Comparison of ENCODE assay signal across 19 mouse cellular contexts in the genomic region with DNA sequence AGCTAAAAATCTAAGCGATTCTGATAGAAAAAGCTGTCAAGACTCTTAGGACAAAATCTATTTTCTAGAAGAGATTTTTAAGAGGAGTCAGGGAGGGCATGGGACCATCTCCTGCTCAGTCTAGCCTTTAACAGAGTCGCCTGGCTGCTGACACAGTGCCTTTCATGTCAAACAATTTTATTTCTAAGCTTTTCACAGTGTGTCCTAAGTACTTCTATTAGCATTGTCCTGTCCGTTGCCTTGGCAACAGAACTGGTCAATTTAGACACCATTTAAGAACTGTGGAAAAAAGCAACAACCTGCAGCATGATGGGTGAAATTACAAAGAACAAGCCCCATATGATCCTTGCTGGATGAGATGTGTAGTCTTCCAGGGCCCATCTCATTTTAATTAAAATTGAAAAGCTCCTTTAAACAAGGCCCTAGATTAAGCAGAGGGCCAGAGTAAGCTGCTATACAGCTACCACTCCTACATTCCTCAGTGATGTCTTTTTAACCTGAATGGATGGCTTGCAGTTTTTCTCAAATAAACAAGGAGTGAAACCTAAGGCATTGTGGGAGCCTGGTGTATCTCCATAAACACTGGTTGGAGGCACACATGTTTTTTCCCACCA.
DNase-seq lines count a peak whose midpoint lies in the region; ATAC-seq lines count a peak whose summit lies in the region.
"Had no signal": no experiment of that assay in that cellular context is flagged by ENCODE, and none has a peak within 500 bp of the region (broad histone marks: within the 10 kb centered on the region; RNA-seq: fewer than 3 reads in every experiment).

No protein-coding gene starts in this region.

- no peaks in the 10 kb centered on the region for H3K36me3 ChIP-seq in embryonic facial prominence, embryonic 11.5 days (replicated peaks; ENCODE audit: control insufficient read depth, insufficient read depth, low read depth, low read length)
- no peaks in the 10 kb centered on the region for H3K36me3 ChIP-seq in hindbrain, embryonic 12.5 days
- H3K36me3 ChIP-seq in midbrain, embryonic 14.5 days (ENCODE audit: control insufficient read depth, insufficient read depth, low read length), result no peaks in the 10 kb centered on the region
- no peaks in the 10 kb centered on the region for H3K36me3 ChIP-seq in liver, embryonic 11.5 days (ENCODE audit: control insufficient read depth, insufficient read depth, low read length)
- H3K36me3 ChIP-seq: embryonic facial prominence, embryonic 12.5 days had no signal

- H3K9me3 ChIP-seq in embryonic facial prominence, embryonic 11.5 days (replicated peaks; ENCODE audit: control insufficient read depth, low read length), result no peaks in the 10 kb centered on the region
- H3K9me3 ChIP-seq in hindbrain, embryonic 12.5 days (replicated peaks), result no peaks in the 10 kb centered on the region
- H3K9me3 ChIP-seq in midbrain, embryonic 14.5 days (ENCODE audit: control insufficient read depth, low read length), result no peaks in the 10 kb centered on the region
- H3K9me3 ChIP-seq in liver, embryonic 11.5 days (ENCODE audit: control insufficient read depth, low read length), result no peaks in the 10 kb centered on the region
- H3K9me3 ChIP-seq: embryonic facial prominence, embryonic 12.5 days had no signal

- 56% methylated on average over 3 of the region's 3 CpGs for WGBS in embryonic facial prominence, embryonic 11.5 days
- 34% methylated on average over 3 of the region's 3 CpGs for WGBS in hindbrain, embryonic 12.5 days
- 4% methylated on average over 3 of the region's 3 CpGs for WGBS in midbrain, embryonic 14.5 days
- 65% methylated on average over 3 of the region's 3 CpGs for WGBS in liver, embryonic 11.5 days

- peak; percentile 32 for DNase-seq in embryonic facial prominence, embryonic 11.5 days (ENCODE audit: low spot score)
- DNase-seq in midbrain, embryonic 14.5 days, result peak; percentile 81
- DNase-seq in retina, postnatal 1 day, result peak; percentile 7
- no peak for DNase-seq in spleen, postnatal 14 days (ENCODE audit: low spot score in 2 of 2)
- DNase-seq in liver, embryonic 11.5 days (ENCODE audit: low spot score), result no peak
- DNase-seq in lung, adult 18-20 months, result no peak
- DNase-seq: cerebellum, adult 11-12 months; heart, adult 18-20 months; heart, postnatal 14 days; kidney, adult 18-20 months; liver; lung, postnatal 10 days; thymus, adult 2 months had no signal

- no peaks in the 10 kb centered on the region for H3K27me3 ChIP-seq in embryonic facial prominence, embryonic 11.5 days (ENCODE audit: control insufficient read depth, insufficient read depth, low read length)
- no peaks in the 10 kb centered on the region for H3K27me3 ChIP-seq in hindbrain, embryonic 12.5 days
- H3K27me3 ChIP-seq in midbrain, embryonic 14.5 days (ENCODE audit: control insufficient read depth, insufficient read depth, low read length), result no peaks in the 10 kb centered on the region
- no peaks in the 10 kb centered on the region for H3K27me3 ChIP-seq in liver, embryonic 11.5 days (replicated peaks; ENCODE audit: control insufficient read depth, insufficient read depth, low read length)
- H3K27me3 ChIP-seq: CH12.LX; embryonic facial prominence, embryonic 12.5 days; Patski had no signal

- H3K4me2 ChIP-seq in embryonic facial prominence, embryonic 11.5 days (ENCODE audit: low read depth, low read length), result no peak overlapping the region
- no peak overlapping the region for H3K4me2 ChIP-seq in hindbrain, embryonic 12.5 days (replicated peaks)
- H3K4me2 ChIP-seq in midbrain, embryonic 14.5 days (ENCODE audit: low read length), result no peak overlapping the region
- no peak overlapping the region for H3K4me2 ChIP-seq in liver, embryonic 11.5 days
- H3K4me2 ChIP-seq: embryonic facial prominence, embryonic 12.5 days had no signal

- peak; percentile 70; the same call in 1 of the 2 replicates for ATAC-seq in embryonic facial prominence, embryonic 11.5 days (replicated peaks; ENCODE audit: insufficient number of reproducible peaks, low FRiP score, low TSS enrichment, low read depth)
- peak; percentile 70 for ATAC-seq in hindbrain, embryonic 12.5 days (ENCODE audit: low FRiP score)
- ATAC-seq in midbrain, embryonic 14.5 days (ENCODE audit: low FRiP score, low TSS enrichment), result peak; percentile 73; the same call in 1 of the 2 replicates
- ATAC-seq in liver, embryonic 11.5 days (replicated peaks; ENCODE audit: low FRiP score), result no peak
- no peak for ATAC-seq in inflammation-experienced regulatory T-cells, adult 6 months
- ATAC-seq: Patski had no signal

- no peak overlapping the region for H3K9ac ChIP-seq in embryonic facial prominence, embryonic 11.5 days (replicated peaks; ENCODE audit: low read length)
- H3K9ac ChIP-seq in hindbrain, embryonic 12.5 days, result no peak overlapping the region
- H3K9ac ChIP-seq in midbrain, embryonic 14.5 days (replicated peaks; ENCODE audit: low read length), result no peak overlapping the region
- H3K9ac ChIP-seq in liver, embryonic 11.5 days (ENCODE audit: low read depth, low read length), result no peak overlapping the region
- H3K9ac ChIP-seq: embryonic facial prominence, embryonic 12.5 days had no signal

- no peaks in the 10 kb centered on the region for H3K4me1 ChIP-seq in embryonic facial prominence, embryonic 11.5 days (ENCODE audit: control insufficient read depth, insufficient read depth, low read length)
- peaks cover 19% of the 10 kb centered on the region for H3K4me1 ChIP-seq in hindbrain, embryonic 12.5 days
- peaks cover 23% of the 10 kb centered on the region for H3K4me1 ChIP-seq in midbrain, embryonic 14.5 days (ENCODE audit: control insufficient read depth, insufficient read depth, low read length)
- H3K4me1 ChIP-seq in liver, embryonic 11.5 days (replicated peaks; ENCODE audit: control insufficient read depth, insufficient read depth, low read length), result no peaks in the 10 kb centered on the region
- H3K4me1 ChIP-seq: embryonic facial prominence, embryonic 12.5 days had no signal

- no peak overlapping the region for H3K4me3 ChIP-seq in embryonic facial prominence, embryonic 11.5 days (ENCODE audit: low read depth, low read length)
- no peak overlapping the region for H3K4me3 ChIP-seq in hindbrain, embryonic 12.5 days
- no peak overlapping the region for H3K4me3 ChIP-seq in midbrain, embryonic 14.5 days (replicated peaks; ENCODE audit: low read depth, low read length)
- H3K4me3 ChIP-seq in liver, embryonic 11.5 days (ENCODE audit: low read depth, low read length), result no peak overlapping the region
- H3K4me3 ChIP-seq: embryonic facial prominence, embryonic 12.5 days; left cerebral cortex, adult 2 months had no signal

- H3K27ac ChIP-seq in embryonic facial prominence, embryonic 11.5 days (replicated peaks; ENCODE audit: low read depth, low read length), result no peak overlapping the region
- peak overlapping the region; percentile 49 for H3K27ac ChIP-seq in hindbrain, embryonic 12.5 days
- H3K27ac ChIP-seq in midbrain, embryonic 14.5 days (replicated peaks; ENCODE audit: low read depth, low read length), result peak overlapping the region; percentile 58
- H3K27ac ChIP-seq in liver, embryonic 11.5 days (ENCODE audit: low read depth, low read length), result no peak overlapping the region
- H3K27ac ChIP-seq: embryonic facial prominence, embryonic 12.5 days; left cerebral cortex, adult 2 months had no signal

Comparison
In these comparisons a context has a peak if more than half of its experiments do, and no peak if none do; other contexts are left out.
1. ATAC-seq: peak in embryonic facial prominence, embryonic 11.5 days (single experiment), hindbrain, embryonic 12.5 days (single experiment) and midbrain, embryonic 14.5 days (single experiment); none in liver, embryonic 11.5 days (single experiment) and inflammation-experienced regulatory T-cells, adult 6 months (single experiment).
2. DNase-seq: peak in embryonic facial prominence, embryonic 11.5 days (single experiment), midbrain, embryonic 14.5 days (single experiment) and retina, postnatal 1 day (single experiment); none in spleen, postnatal 14 days (0 of 2), liver, embryonic 11.5 days (single experiment) and lung, adult 18-20 months (0 of 2).
3. H3K27ac ChIP-seq: peak in hindbrain, embryonic 12.5 days (single experiment) and midbrain, embryonic 14.5 days (single experiment); none in embryonic facial prominence, embryonic 11.5 days (single experiment) and liver, embryonic 11.5 days (single experiment).